Mouse (Mus musculus): ENCODE data around the gene Hsd11b2.

Gene Hsd11b2

DNA sequence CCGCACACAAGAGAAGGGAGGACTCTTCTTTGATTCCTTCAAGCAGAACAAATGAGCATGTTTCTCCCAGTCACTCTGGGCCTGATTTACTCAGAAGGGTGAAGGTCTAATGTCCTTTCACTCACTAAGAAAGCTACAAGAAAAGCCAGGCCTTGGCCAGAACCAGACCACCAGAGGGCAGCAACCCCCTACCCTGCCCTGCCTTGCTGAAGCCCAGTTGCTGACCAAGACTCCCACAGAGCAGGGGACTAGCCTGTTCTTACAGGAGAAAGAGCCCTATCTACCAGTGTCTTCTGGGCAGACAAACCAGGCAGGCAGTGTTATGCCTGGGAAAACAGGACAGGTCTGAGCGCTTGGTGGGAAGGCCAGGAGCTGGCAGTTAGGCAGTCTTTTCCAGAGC lies 34.2 kb upstream of the Hsd11b2 start:
- no peak for DNase-seq

DNA sequence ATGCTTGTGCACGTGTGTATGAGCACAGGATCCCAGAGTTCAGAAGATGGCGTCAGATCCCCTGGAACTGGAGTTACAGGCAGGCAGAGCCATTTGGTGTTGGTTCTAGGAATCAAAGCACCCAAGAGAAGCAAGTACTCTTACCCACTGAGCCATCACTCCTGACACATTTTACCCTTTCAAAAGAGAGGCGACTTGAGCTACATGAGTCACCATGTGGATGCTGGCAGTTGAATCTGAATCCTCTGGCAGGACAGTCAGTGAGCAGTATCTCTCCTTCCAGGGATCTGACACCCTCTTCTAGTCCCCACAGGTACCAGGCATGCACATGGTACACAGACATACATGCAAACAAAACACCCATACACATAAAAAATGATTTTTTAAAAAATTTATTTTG lies 30.5 kb upstream of the Hsd11b2 start:
- no peak for DNase-seq

- DNase-seq: no peak
Observed at GRCm38 (mm10) chr8:105489281-105489680, 29.3 kb upstream of the Hsd11b2 start.

- no peak for DNase-seq
Observed at GRCm38 (mm10) chr8:105493495-105493894, 25.1 kb upstream of the Hsd11b2 start.

DNA sequence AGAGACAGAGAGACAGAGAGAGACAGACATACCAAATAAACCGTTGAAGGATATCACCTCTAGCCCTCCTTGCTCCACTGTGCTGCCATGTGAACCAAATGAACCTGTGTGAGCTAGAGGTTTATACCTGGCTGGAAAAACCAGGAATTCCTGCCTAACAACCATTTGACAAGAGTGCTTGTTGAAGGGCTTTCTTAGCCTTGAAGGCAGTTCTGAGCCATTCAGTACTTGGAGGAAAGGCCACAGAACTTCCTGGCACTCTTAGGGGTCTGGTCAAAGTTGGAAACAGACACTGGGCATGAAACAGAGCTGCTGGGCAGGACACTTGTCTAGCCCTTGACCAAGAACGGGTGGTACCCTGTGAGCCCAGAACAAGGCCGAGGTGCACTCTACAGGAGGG lies 24.0 kb upstream of the Hsd11b2 start:
- no peak for DNase-seq

GRCm38 (mm10) chr8:105495350-105496302 lies 22.9 kb upstream of the Hsd11b2 start:
- DNase-seq: no peak

DNA sequence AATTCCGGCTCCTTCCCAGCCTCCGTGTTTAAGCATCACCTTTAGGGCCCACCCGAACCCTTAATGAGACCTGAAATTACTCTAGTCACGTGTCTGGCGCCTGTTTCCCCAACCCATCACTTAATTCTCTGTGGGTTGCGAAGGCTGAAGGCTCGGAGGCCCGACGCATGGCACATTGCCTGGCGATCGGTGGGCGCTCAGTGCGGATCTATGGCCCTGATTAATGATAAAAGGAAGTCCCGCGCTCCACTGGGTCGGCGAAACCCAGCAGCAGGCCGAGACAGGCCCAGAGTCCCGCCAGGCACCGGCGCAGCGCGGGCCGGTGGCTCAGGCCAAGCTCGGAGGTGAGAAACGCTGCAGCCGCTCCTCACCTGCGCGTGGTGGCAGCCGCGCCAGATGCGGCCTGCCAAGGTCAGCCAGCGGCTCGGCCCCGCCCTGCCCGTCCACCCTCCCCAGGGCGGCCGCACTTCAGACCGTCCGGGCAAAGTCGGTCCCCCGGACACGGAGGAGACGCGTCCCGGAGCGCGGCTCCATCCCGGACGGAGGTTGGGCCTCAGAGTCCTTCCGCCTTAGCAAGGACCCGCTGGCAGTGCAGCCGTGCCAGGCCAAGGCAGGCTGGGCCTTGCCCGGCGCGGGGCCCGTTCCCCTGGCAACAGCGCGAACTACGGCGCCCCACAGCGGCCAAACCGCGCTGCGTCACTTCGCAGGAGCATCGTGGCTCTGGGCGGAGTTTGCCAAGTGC lies 21.9 kb upstream of the Hsd11b2 start, which contains the start of gene Zdhhc1:
Gene Zdhhc1, minus strand, starts transcription at position 464 of the 742 bp plus-strand sequence.
- peak; percentile 90 for DNase-seq

DNA sequence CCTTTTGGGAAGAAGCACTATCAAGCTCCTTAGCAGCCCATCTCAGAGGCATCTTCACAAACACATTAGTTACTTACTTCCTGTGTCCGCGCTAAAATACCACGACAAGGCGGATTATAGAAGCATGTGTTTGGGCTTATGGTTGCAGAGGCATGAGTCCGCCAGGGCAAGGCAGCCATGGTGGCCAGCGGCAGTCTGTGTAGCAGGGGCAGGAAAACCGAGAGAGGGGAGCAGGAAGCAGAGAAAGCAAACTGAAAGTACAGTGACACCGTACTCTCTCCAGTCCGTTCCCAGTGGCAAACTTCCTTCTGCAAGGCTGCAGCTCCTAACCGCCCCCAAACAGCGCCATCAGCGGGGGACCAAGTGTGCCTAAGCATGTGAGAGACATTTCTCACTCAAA lies 18.8 kb upstream of the Hsd11b2 start:
- DNase-seq: no peak

GRCm38 (mm10) chr8:105504617-105505016 lies 13.9 kb upstream of the Hsd11b2 start:
- no peak for DNase-seq

DNA sequence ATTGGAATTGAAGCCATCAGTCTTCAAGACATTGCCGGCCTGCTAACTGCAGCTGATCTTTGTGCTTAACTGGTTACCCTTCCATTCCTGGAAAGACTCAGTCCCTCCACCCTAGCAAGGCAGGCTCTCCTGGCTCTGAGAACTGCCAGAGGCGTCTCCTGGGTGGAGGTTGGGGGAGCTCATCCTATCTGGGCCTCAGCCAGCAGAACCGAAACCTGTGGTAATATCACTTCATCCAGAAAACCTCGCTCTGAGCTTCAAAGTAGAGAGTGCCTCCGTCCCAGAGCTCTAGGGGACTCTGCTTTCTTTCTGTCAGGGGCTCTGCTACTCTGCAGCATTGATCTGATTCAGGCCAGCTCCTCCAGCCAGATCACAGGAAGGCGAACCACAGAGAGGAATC lies 11.6 kb upstream of the Hsd11b2 start:
- DNase-seq: no peak

- no peak for DNase-seq
Observed at GRCm38 (mm10) chr8:105508758-105509157, 9.8 kb upstream of the Hsd11b2 start.

- no peak for DNase-seq
Observed at GRCm38 (mm10) chr8:105509997-105510735, 8.4 kb upstream of the Hsd11b2 start.

- DNase-seq: no peak
Observed at GRCm38 (mm10) chr8:105514194-105514593, 4.4 kb upstream of the Hsd11b2 start.

DNA sequence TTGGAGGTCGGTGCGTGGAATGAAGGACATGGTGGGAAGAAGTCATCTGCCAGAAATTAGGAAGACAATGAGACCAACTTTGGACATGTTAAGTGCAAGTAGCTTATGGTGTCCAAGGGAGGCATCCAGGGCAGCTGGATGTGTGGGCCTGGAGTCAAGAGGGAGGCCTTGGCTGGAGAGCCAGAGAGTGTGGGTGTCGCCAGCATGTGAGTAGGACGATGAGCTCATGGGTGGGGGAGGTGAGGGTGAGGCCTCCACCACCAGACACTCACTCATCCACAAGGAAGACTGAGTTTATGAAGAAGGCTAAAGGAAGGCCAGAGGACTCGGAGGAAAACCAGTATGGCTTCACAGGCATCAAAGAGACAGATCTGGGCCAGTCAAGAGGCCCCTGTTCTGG lies 3.9 kb upstream of the Hsd11b2 start:
- no peak for DNase-seq

GRCm38 (mm10) chr8:105516018-105516645 lies 2.4 kb upstream of the Hsd11b2 start:
- DNase-seq: peak; percentile 62

GRCm38 (mm10) chr8:105517346-105517745 lies 1.2 kb upstream of the Hsd11b2 start:
- DNase-seq: no peak

DNA sequence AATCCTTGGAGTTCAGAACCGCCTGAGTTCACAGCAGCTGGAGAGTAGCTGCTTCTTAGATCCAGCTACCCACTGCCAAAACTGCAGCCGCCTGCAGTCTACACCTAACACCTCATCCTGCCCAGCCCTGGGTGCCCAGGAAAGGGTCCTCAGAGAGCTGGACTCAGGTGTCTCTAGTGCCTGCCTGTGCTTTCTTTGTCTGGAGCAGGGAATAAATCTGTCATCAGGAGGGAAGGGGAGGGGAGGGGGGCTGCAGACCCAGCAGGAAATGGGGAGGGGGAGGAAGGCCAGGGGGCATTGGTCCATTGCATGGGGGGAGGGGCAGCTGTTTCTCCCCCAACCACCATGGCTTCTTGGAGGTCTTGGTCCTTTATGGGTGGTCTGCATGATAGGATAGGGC lies 1.0 kb downstream of the Hsd11b2 start:
- DNase-seq: no peak

DNA sequence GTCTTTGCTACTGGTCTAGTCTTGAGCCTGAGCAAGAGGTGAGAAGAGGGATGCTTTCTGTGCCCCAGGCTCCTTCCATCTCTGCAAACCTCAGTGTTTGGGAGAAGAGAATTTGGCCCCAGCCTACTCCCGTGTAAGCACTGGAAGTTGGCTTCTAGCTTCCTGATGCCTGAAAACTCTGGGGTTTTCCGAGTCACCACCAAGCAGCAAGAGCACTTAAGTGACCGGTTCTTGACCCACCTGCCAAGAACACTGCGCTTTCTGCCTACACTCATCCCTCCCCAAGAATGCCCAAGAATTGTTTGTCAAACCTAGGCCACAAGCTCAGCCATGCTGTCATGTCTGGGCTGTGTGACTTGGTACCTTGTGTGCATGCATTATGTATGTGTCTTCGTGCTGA lies 2.0 kb downstream of the Hsd11b2 start:
- DNase-seq: no peak

GRCm38 (mm10) chr8:105521061-105521460 lies 2.5 kb downstream of the Hsd11b2 start:
- no peak for DNase-seq

DNA sequence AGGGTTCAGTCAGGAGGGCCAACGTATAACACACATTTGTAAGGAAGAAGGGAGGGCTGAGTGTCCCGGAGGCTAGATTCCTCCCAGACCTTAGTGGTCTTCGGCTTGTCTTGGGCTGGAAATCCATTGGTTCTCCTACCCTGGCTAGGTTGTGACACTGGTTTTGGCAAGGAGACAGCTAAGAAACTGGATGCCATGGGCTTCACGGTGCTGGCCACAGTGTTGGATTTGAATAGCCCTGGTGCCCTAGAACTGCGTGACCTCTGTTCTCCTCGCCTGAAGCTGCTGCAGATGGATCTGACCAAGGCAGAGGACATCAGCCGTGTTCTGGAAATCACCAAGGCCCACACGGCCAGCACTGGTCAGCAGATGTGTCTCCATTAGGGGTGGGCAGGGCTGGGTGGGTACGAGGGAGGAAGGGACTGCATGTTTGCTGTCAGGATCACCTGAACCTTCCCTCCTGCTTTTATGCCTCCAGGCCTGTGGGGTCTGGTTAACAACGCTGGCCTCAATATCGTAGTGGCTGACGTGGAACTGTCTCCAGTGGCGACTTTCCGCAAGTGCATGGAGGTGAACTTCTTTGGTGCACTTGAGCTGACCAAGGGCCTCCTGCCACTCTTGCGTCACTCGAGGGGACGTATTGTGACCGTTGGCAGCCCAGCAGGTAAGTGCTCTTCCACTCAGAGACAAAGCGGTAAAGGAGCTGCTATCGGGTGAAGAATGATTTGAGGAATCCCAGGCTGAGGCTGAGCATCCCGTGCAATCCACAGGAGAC lies 3.6 kb downstream of the Hsd11b2 start:
- DNase-seq: no peak

DNA sequence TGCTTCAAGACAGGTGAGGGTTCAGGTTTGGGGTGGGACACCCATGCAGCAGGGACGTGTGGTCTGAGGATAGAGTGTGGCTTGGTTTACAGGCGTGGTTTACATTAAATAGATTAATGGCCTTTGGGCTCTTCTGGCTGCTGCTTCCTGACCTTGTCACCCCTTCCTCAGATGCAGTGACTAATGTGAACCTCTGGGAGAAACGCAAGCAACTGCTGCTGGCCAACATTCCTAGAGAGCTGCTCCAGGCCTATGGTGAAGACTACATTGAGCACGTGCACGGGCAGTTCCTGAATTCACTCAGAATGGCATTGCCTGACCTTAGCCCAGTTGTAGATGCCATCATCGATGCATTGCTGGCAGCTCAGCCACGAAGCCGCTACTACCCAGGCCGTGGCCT lies 4.3 kb downstream of the Hsd11b2 start:
- DNase-seq: no peak

GRCm38 (mm10) chr8:105527110-105527509 lies 8.6 kb downstream of the Hsd11b2 start:
- DNase-seq: no peak

Measured in right cerebral cortex, postnatal 25 days (tissue).